17 mouse cellular contexts compared by ENCODE assay signal in genomic region chr9:13455231-13455630, GRCm38 (mm10). TPM values are rescaled to one million over a fixed set of nuclear protein-coding genes. Genes with fewer than 3 reads are reported as not detected.
DNase-seq lines count a peak whose midpoint lies in the region; ATAC-seq and TF ChIP-seq lines count a peak whose summit lies in the region.
"Had no signal": no experiment of that assay in that cellular context is flagged by ENCODE, and none has a peak within 500 bp of the region (broad histone marks: within the 10 kb centered on the region; RNA-seq: fewer than 3 reads in every experiment).

No protein-coding gene starts in this region.

- ATAC-seq in heart, embryonic 15.5 days (replicated peaks; ENCODE audit: insufficient number of reproducible peaks, insufficient read depth, low FRiP score, low read depth), result no peak
- ATAC-seq in lung, embryonic 14.5 days (ENCODE audit: insufficient read depth), result no peak
- ATAC-seq in embryonic facial prominence, embryonic 15.5 days (ENCODE audit: insufficient number of reproducible peaks, low FRiP score, low TSS enrichment, low read depth), result no peak
- ATAC-seq: activated CD4-positive, CD25-positive, alpha-beta regulatory T cell, adult 4 months; forebrain, embryonic 16.5 days had no signal

- no peak for TF ChIP-seq CTCF in lung, embryonic 14.5 days (IDR thresholded peaks at IDR 0.05; ENCODE audit: low read depth)

- H3K9me3 ChIP-seq in heart, embryonic 15.5 days (replicated peaks), result no peaks in the 10 kb centered on the region
- H3K9me3 ChIP-seq in lung, embryonic 14.5 days (ENCODE audit: low read depth, low read length), result no peaks in the 10 kb centered on the region
- no peaks in the 10 kb centered on the region for H3K9me3 ChIP-seq in embryonic facial prominence, embryonic 15.5 days (replicated peaks)

- H3K4me3 ChIP-seq in heart, embryonic 15.5 days, result no peak overlapping the region
- no peak overlapping the region for H3K4me3 ChIP-seq in lung, embryonic 14.5 days (ENCODE audit: low read depth, low read length)
- H3K4me3 ChIP-seq in embryonic facial prominence, embryonic 15.5 days (replicated peaks), result no peak overlapping the region
- H3K4me3 ChIP-seq: myocyte had no signal

- H3K4me1 ChIP-seq in heart, embryonic 15.5 days (replicated peaks), result peaks cover 26% of the 10 kb centered on the region
- peaks cover 17% of the 10 kb centered on the region; the same call in 1 of the 2 replicates for H3K4me1 ChIP-seq in lung, embryonic 14.5 days (ENCODE audit: insufficient read depth)
- H3K4me1 ChIP-seq in embryonic facial prominence, embryonic 15.5 days, result peaks cover 23% of the 10 kb centered on the region

- H3K36me3 ChIP-seq in heart, embryonic 15.5 days, result no peaks in the 10 kb centered on the region
- H3K36me3 ChIP-seq in lung, embryonic 14.5 days (ENCODE audit: insufficient read depth), result no peaks in the 10 kb centered on the region
- H3K36me3 ChIP-seq in embryonic facial prominence, embryonic 15.5 days, result no peaks in the 10 kb centered on the region

- intact Hi-C loops in heart, postnatal 36 days (cut with DNase I), result no loop called here

- no peaks in the 10 kb centered on the region for H3K27me3 ChIP-seq in heart, embryonic 15.5 days
- H3K27me3 ChIP-seq in lung, embryonic 14.5 days (ENCODE audit: insufficient read depth, low read length), result no peaks in the 10 kb centered on the region
- H3K27me3 ChIP-seq in embryonic facial prominence, embryonic 15.5 days, result no peaks in the 10 kb centered on the region

- no peak overlapping the region for H3K9ac ChIP-seq in heart, embryonic 15.5 days
- no peak overlapping the region for H3K9ac ChIP-seq in lung, embryonic 14.5 days
- no peak overlapping the region for H3K9ac ChIP-seq in embryonic facial prominence, embryonic 15.5 days

- H3K4me2 ChIP-seq in heart, embryonic 15.5 days, result peak overlapping the region; percentile 30; the same call in 1 of the 2 replicates
- no peak overlapping the region for H3K4me2 ChIP-seq in lung, embryonic 14.5 days
- H3K4me2 ChIP-seq in embryonic facial prominence, embryonic 15.5 days (replicated peaks), result no peak overlapping the region

- WGBS in heart, embryonic 15.5 days, result 65% methylated on average over 1 of the region's 1 CpGs
- WGBS in lung, embryonic 14.5 days, result 14% methylated on average over 1 of the region's 1 CpGs
- 32% methylated on average over 1 of the region's 1 CpGs for WGBS in embryonic facial prominence, embryonic 15.5 days

- H3K27ac ChIP-seq in heart, embryonic 15.5 days, result peak overlapping the region; percentile 64
- peak overlapping the region; percentile 77; the same call in 1 of the 2 replicates for H3K27ac ChIP-seq in lung, embryonic 14.5 days (ENCODE audit: low read depth)
- peak overlapping the region; percentile 44; the same call in 1 of the 2 replicates for H3K27ac ChIP-seq in embryonic facial prominence, embryonic 15.5 days (replicated peaks)
- H3K27ac ChIP-seq: macrophage had no signal

- no peak for DNase-seq in heart, postnatal 36 days
- DNase-seq in lung, embryonic 14.5 days, result peak; percentile 50
- DNase-seq in lung, postnatal 4 days, result no peak
- peak; percentile 56 for DNase-seq in adipocyte (ENCODE audit: low spot score)
- no peak for DNase-seq in urinary bladder, postnatal 25 days (ENCODE audit: low spot score)
- DNase-seq in thymus, adult 18-20 months, result no peak
- DNase-seq: cerebellum, adult 2 months; liver; thymus, postnatal 4 days had no signal

RNA-seq across cellular contexts. Expression of gene Gm17571, which starts 8.7 kb away (rescaled TPM):
- not detected in 2 replicates for polyA plus RNA-seq in heart, embryonic 15.5 days (2015; fragmentation: Nextera tagmentation; extraction: Ambion mirVana)
- not detected for total RNA-seq in heart, postnatal 36 days (2021)
- not detected in 2 replicates for polyA plus RNA-seq in lung, embryonic 14.5 days (2014; fragmentation: Nextera tagmentation; extraction: Ambion mirVana)
- polyA plus RNA-seq in embryonic facial prominence, embryonic 15.5 days (2015; fragmentation: Nextera tagmentation; extraction: Ambion mirVana), result not detected in 2 replicates
- total RNA-seq: gastrocnemius, adult 8-10 months had no signal
- polyA plus RNA-seq: activated CD4-positive, CD25-positive, alpha-beta regulatory T cell, adult 4 months; cerebellum, adult 2 months; forebrain, embryonic 16.5 days; macrophage; myocyte; stomach, embryonic 14.5 days had no signal

Comparison
In these comparisons a context has a peak if more than half of its experiments do, and no peak if none do; other contexts are left out.
1. DNase-seq: peak in lung, embryonic 14.5 days (single experiment) and adipocyte (single experiment); none in heart, postnatal 36 days (0 of 2), lung, postnatal 4 days (0 of 2), urinary bladder, postnatal 25 days (single experiment) and thymus, adult 18-20 months (0 of 2).
2. Peak in every context shown above with its lines, with median percentiles within 50 percentile points of each other: H3K27ac ChIP-seq.